Mouse (Mus musculus) olfactory bulb, adult 2 months (tissue): ENCODE data around the gene Clmp. TPM values are rescaled to one million over a fixed set of nuclear protein-coding genes. Genes with fewer than 3 reads are reported as not detected.

Experiments
- H3K27ac ChIP-seq: fragments of 200-500 bp; 2 replicates; pipeline ENCODE4 v1.5.1; 2012; ENCODE audit warnings: low read depth, low read length; ENCODE audit not compliant: insufficient read depth
- H3K4me1 ChIP-seq: fragments of 200-500 bp; 2 replicates; pipeline ENCODE4 v1.6.1; 2012; ENCODE audit warnings: low read length; ENCODE audit not compliant: control insufficient read depth, insufficient read depth
- H3K4me3 ChIP-seq: fragments of 200-500 bp; 2 replicates; pipeline ENCODE4 v1.5.1; 2012; ENCODE audit warnings: mild to moderate bottlenecking, low read depth, low read length, moderate library complexity; ENCODE audit not compliant: insufficient read depth
- CTCF ChIP-seq: fragments of 200-500 bp; IDR thresholded peaks from 2 replicates; pipeline ENCODE4 v1.5.1; 2012; ENCODE audit warnings: low read depth, mild to moderate bottlenecking, low read length, moderate library complexity; ENCODE audit not compliant: insufficient read depth
- POLR2A ChIP-seq: fragments of 200-500 bp; IDR thresholded peaks from 2 replicates; pipeline ENCODE4 v1.6.1; 2012; ENCODE audit warnings: mild to moderate bottlenecking, low read depth, low read length, moderate library complexity; ENCODE audit not compliant: insufficient read depth
- WGBS: fragments of 180-500 bp; shearing (Covaris S2); methylation state at CpG from one replicate; pipeline ENCODE4 v1.1.7; 2018; 5-methylcytosine and 5-hydroxymethylcytosine counted together
- polyA plus RNA-seq: library from polyadenylated mRNA; stranded (reverse); fragments of >200 nt; gene quantifications from 2 replicates; pipeline ENCODE4 v1.2.4, GENCODE M21; 2012; ENCODE audit warnings: low replicate concordance; ENCODE audit not compliant: missing spikeins, insufficient read depth, insufficient read length

Clmp gene
- polyA plus RNA-seq, 1 experiment = not detected

GRCm38 (mm10) chr9:40732302-40732701, 46.5 kb downstream of the Clmp start:
- Histone ChIP-seq H3K27ac (no peak overlapping the region), H3K4me1 (0 out of 2 replicates have a peak, but pooled peaks cover 5% of the 10 kb centered on the region), H3K4me3 (no peak overlapping the region)
- 46% methylated on average over 2 of the region's 2 CpGs for WGBS
- TF ChIP-seq POLR2A = no peak

DNA sequence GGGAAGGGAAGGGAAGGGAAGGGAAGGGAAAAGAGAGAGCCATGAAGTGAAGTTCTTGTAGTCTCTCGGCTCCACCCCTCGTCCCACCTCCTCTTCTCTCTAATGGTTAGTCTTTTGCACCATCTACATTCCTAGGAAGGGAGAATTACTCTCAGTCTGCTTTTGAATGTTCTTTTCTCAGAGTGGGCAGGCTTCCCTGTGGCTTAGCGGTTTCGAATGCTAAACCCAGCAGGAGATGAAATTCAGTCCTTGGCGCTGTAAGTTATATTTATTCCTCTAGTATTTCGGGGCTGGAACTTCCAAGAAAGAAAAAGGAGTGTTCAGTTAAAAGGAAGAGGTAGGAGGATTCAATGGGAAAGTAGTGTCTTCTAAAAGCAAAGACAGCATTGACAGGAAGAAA, 51.4 kb downstream of the Clmp start:
- H3K4me1 ChIP-seq = no peaks in the 10 kb centered on the region
- H3K4me3 ChIP-seq = no peak overlapping the region

DNA sequence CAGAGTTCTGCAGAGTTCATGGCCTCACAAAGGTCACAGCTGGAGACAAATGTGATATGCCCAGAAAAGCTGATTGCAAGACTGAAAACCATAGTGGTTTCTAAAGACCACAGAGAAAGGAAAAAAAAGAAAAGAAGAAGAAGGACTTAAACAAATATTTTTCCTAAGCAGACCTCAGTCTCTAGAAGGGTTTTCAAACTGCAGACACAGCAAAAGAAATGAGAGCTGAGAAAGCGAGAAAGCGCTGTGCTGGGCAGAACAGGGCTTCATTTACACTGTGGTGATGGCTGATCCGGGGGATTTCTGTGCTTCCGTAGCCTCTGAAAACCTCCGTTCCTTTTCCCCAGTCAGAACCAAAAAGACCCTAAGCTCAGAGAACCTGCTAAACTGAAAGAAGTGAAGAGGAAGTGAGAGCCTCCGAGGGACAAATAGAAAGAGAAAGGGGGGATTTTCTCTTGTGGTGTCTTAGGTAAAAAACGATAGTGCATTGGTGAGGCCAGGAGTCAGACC, 57.8 kb downstream of the Clmp start:
- no peak overlapping the region for H3K4me3 ChIP-seq
- peaks cover 7% of the 10 kb centered on the region for H3K4me1 ChIP-seq
- TF ChIP-seq CTCF (no peak), POLR2A (no peak)
- 62% methylated on average over 7 of the region's 7 CpGs for WGBS
- no peak overlapping the region for H3K27ac ChIP-seq

More for the DNA sequence above, 51.4 kb downstream of the Clmp start:
- no peak for TF ChIP-seq POLR2A
- TF ChIP-seq CTCF = no peak
- WGBS = 35% methylated on average over 6 of the region's 6 CpGs
- H3K27ac ChIP-seq = no peak overlapping the region

- TF ChIP-seq CTCF (no peak), POLR2A (no peak)
- Histone ChIP-seq H3K4me1 (peaks cover 7% of the 10 kb centered on the region), H3K4me3 (no peak overlapping the region), H3K27ac (no peak overlapping the region)
- WGBS = 63% methylated on average over 3 of the region's 3 CpGs
These were observed 58.5 kb downstream of the Clmp start for GRCm38 (mm10) chr9:40744233-40744632.

DNA sequence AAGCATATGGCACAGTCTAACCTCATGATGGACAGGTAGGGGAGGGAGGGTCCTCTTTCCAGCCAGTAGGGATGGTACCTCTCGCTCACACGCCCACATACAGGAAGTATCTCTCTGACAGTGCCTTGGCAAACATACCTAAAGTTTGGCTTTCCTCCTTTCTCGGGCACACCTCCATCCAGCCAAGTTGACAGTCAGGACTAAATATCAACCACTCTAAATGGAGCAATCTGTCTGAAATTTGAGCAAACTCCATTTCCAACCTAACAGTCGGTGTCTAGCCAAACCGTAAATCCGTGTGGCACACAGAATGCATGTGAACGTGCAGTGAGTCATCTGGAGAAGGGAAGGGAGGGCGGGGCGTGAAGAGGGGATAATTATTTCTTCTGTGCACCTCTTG, 61.0 kb downstream of the Clmp start:
- TF ChIP-seq POLR2A (no peak), CTCF (no peak)
- Histone ChIP-seq H3K4me3 (no peak overlapping the region), H3K4me1 (peaks cover 7% of the 10 kb centered on the region), H3K27ac (peak overlapping the region; percentile 58; the same call in 1 of the 2 replicates)
- WGBS = 43% methylated on average over 9 of the region's 9 CpGs

- Histone ChIP-seq H3K4me1 (peaks cover 7% of the 10 kb centered on the region), H3K27ac (peak overlapping the region; percentile 58; the same call in 1 of the 2 replicates), H3K4me3 (no peak overlapping the region)
- TF ChIP-seq POLR2A = no peak
- 66% methylated on average over 9 of the region's 9 CpGs for WGBS
These were observed 61.5 kb downstream of the Clmp start for GRCm38 (mm10) chr9:40747249-40747648.

DNA sequence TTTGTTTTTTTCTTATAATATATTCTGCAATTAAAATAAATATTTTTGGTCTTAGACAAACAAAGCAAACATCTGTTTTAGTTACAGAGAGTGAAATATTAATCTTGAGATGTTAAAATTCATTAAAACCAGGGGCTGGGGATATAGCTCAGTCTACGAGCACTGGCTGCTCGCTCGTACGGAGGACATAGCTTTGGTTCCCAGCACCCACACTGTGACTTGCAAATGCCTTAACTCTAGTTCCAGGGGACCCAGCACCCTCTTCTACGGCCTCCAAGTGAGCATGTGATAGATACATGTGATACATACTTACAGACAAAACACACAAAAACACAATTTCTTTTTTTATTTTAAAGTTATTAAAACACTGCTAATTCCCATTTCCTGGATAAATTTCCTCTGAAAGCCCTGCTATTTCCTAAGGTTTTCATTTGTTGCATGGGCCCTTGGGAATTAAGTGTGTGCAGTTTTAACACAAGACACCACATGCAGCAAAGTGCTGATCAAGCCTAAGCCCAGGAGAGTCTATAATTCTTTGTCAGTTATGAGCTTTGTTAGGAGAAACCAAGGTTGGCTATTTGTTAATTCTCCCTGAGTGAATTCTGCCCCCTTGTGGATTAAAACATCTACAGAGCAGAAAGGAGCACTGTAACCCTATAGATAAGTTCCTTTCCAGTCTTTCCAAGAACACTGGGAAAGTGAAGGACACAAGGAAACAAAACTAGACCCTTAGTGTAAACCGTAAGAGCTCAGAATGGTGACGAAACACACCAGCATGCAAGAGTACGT, 64.3 kb downstream of the Clmp start:
- WGBS = 77% methylated on average over 8 of the region's 8 CpGs
- H3K27ac ChIP-seq = no peak overlapping the region
- no peak for TF ChIP-seq POLR2A
- H3K4me1 ChIP-seq = peaks cover 7% of the 10 kb centered on the region
- no peak overlapping the region for H3K4me3 ChIP-seq

- Histone ChIP-seq H3K27ac (no peak overlapping the region), H3K4me1 (peaks cover 5% of the 10 kb centered on the region), H3K4me3 (no peak overlapping the region)
- TF ChIP-seq POLR2A (no peak), CTCF (no peak)
- WGBS = 65% methylated on average over 3 of the region's 3 CpGs
These were observed 66.0 kb downstream of the Clmp start for GRCm38 (mm10) chr9:40751749-40752148.

DNA sequence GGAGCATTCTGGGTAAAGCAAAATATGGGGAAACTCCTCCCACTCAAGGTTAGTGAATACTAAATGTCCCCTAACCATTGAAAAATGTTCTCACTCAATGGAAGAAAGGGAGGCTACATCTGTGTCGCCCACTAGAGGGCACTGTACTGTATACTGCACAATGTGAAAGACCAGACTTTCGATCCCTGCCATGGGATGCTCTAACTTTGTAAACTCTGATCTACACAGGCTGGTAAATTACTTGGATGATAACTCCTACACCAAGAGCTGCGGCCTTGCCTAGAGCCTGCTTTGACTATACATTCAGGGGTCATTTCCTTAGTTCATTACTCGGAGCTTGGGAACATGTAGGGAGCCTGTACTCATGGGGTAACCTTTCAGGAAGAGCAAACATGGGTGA, 70.6 kb downstream of the Clmp start:
- WGBS = 24% methylated on average over 4 of the region's 4 CpGs
- H3K27ac ChIP-seq = peak overlapping the region; percentile 98
- TF ChIP-seq CTCF (no peak), POLR2A (no peak)
- peaks cover 9% of the 10 kb centered on the region for H3K4me1 ChIP-seq
- H3K4me3 ChIP-seq = no peak overlapping the region
